ENCODE assay signal across 10 mouse cellular contexts in the genomic region with DNA sequence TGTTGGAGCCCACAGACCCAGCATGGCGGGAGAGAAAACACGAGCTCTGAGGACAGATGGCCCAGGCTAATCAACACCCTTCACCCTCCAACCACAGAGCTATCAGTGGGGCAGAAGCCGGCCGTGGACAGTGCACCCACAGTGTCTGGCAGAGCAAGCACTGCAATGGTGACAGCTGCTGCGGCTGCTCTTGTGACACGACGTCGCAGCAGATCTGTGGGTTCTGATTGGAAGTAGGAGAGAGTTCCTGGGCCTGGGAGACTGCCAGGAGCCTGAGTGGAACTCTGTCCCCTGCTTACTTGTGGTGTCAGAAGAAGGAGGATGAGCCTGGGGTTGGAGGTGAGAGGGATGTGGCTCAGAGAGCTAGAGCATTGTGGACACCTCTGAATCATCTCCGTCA.
DNase-seq lines count a peak whose midpoint lies in the region; ATAC-seq lines count a peak whose summit lies in the region.
"Had no signal": no experiment of that assay in that cellular context is flagged by ENCODE, and none has a peak within 500 bp of the region (broad histone marks: within the 10 kb centered on the region; RNA-seq: fewer than 3 reads in every experiment).

No protein-coding gene starts in this region.

- no peak overlapping the region for H3K27ac ChIP-seq in lung, embryonic 16.5 days (ENCODE audit: low read length)
- H3K27ac ChIP-seq: heart, embryonic 10.5 days had no signal

- no peak overlapping the region for H3K4me2 ChIP-seq in lung, embryonic 16.5 days (ENCODE audit: low read depth, low read length)

- peak; percentile 42 for DNase-seq in gastrocnemius, adult 18-20 months (ENCODE audit: low spot score)
- DNase-seq in gastrocnemius, postnatal 4 days (ENCODE audit: low spot score in 2 of 2), result no peak
- DNase-seq in lung, postnatal 25 days (ENCODE audit: low spot score), result no peak
- peak; percentile 67 for DNase-seq in cerebellum, adult 9-11 months
- no peak for DNase-seq in ovary, postnatal 14 days (ENCODE audit: low spot score)
- DNase-seq: kidney, postnatal 4 days had no signal

- H3K36me3 ChIP-seq in lung, embryonic 16.5 days (ENCODE audit: control insufficient read depth, insufficient read depth, low read length), result peaks cover 11% of the 10 kb centered on the region

- H3K9ac ChIP-seq in lung, embryonic 16.5 days (ENCODE audit: low read length), result no peak overlapping the region

- peak; percentile 26; the same call in 1 of the 2 replicates for ATAC-seq in lung, embryonic 16.5 days (ENCODE audit: low read depth)
- ATAC-seq in megakaryocyte-erythroid progenitor cell, adult 5-6 weeks (replicated peaks; ENCODE audit: low FRiP score, low TSS enrichment, poor library complexity, severe bottlenecking), result peak; percentile 65
- ATAC-seq in erythroid progenitor cell, adult 5-6 weeks (replicated peaks; ENCODE audit: low FRiP score, poor library complexity, severe bottlenecking), result no peak

- 79% methylated on average over 9 of the region's 9 CpGs for WGBS in lung, embryonic 16.5 days

- 0 out of 2 replicates have a peak, but pooled peaks cover 3% of the 10 kb centered on the region for H3K4me1 ChIP-seq in lung, embryonic 16.5 days (replicated peaks; ENCODE audit: control insufficient read depth, insufficient read depth, low read length)
- H3K4me1 ChIP-seq: heart, embryonic 10.5 days had no signal

- no peak overlapping the region for H3K4me3 ChIP-seq in lung, embryonic 16.5 days (ENCODE audit: low read length)
- H3K4me3 ChIP-seq: heart, embryonic 10.5 days had no signal

- no peaks in the 10 kb centered on the region for H3K9me3 ChIP-seq in lung, embryonic 16.5 days (ENCODE audit: control insufficient read depth, low read length)
- H3K9me3 ChIP-seq: heart, embryonic 10.5 days had no signal

- no peaks in the 10 kb centered on the region for H3K27me3 ChIP-seq in lung, embryonic 16.5 days (ENCODE audit: control insufficient read depth, insufficient read depth, low read depth, low read length)

Comparison
In these comparisons a context has a peak if more than half of its experiments do, and no peak if none do; other contexts are left out.
1. DNase-seq: peak in gastrocnemius, adult 18-20 months (single experiment) and cerebellum, adult 9-11 months (single experiment); none in gastrocnemius, postnatal 4 days (0 of 2), lung, postnatal 25 days (single experiment) and ovary, postnatal 14 days (single experiment).